Comparison of ENCODE assay signal across 19 mouse cellular contexts in the genomic region with DNA sequence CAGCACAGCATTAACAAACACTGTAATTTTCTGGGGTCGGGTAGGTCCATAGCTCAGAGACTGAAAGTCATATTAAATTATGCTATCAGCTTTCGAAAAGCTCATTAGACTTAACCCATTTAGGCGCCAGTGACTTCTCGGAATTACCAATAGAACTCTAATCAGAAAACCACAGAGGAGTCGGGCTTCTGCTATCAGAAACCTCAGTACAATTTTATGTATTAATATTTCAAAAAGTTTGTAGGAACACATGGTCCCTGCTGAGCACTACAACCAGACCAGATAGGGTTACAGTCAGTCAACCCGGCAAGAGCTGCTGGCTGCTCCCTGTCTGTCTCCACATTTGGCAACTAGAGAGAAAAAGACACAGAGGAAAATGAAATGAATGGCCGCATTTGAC.
DNase-seq lines count a peak whose midpoint lies in the region; ATAC-seq and TF ChIP-seq lines count a peak whose summit lies in the region.
"Had no signal": no experiment of that assay in that cellular context is flagged by ENCODE, and none has a peak within 500 bp of the region (broad histone marks: within the 10 kb centered on the region; RNA-seq: fewer than 3 reads in every experiment).

No protein-coding gene starts in this region.

- H3K4me1 ChIP-seq in MEL (ENCODE audit: control insufficient read depth in 1 of 2, insufficient read depth in 2 of 2, low read length in 2 of 2), result no peaks in the 10 kb centered on the region; a peak in 1 of 4 replicates
- H3K4me1 ChIP-seq: embryonic facial prominence, embryonic 13.5 days; forebrain, embryonic 13.5 days; forebrain, embryonic 15.5 days had no signal

- no peaks in the 10 kb centered on the region for H3K79me2 ChIP-seq in MEL (ENCODE audit: control insufficient read depth, insufficient read depth, low read length, poor library complexity)

- DNase-seq in MEL (ENCODE audit: low read depth, low spot score), result peak; percentile 19
- peak; percentile 66 for DNase-seq in MEL-GATA-1-ER (ENCODE audit: extremely low read depth, low read depth)
- DNase-seq in forelimb bud, embryonic 11.5 days (ENCODE audit: low read depth, low spot score), result peak; percentile 1
- no peak for DNase-seq in heart, postnatal 4 days
- DNase-seq: adrenal gland, adult 2 months; adrenal gland, postnatal 10 days; adrenal gland, postnatal 25 days; cerebellum, adult 11 months; cerebellum, adult 18-20 months; cerebellum, adult 8-10 months; cerebellum, adult 9-11 months; cerebellum, postnatal 14 days; cerebellum, postnatal 36 days; embryo, embryonic 11 days; forebrain, postnatal 0 days had no signal

- no peak for TF ChIP-seq RAD21 in MEL (IDR thresholded peaks at IDR 0.05; ENCODE audit: low read depth, low read length)

- H3K9me3 ChIP-seq in MEL (replicated peaks; ENCODE audit: insufficient read depth, low read length), result no peaks in the 10 kb centered on the region
- H3K9me3 ChIP-seq: embryonic facial prominence, embryonic 13.5 days; forebrain, embryonic 13.5 days; forebrain, embryonic 15.5 days had no signal

- H3K9ac ChIP-seq in MEL (ENCODE audit: control insufficient read depth, low read depth, low read length, poor library complexity, severe bottlenecking), result no peak overlapping the region; the same call in 1 of the 2 replicates
- H3K9ac ChIP-seq: embryonic facial prominence, embryonic 13.5 days; forebrain, embryonic 13.5 days; forebrain, embryonic 15.5 days; forebrain, postnatal 0 days had no signal

- H3K36me3 ChIP-seq in MEL (ENCODE audit: control insufficient read depth in 1 of 2, insufficient read depth in 2 of 2, low read length in 2 of 2), result peaks cover 0 to 2% of the 10 kb centered on the region in 2 experiments; a peak in 1 of 4 replicates
- H3K36me3 ChIP-seq: embryonic facial prominence, embryonic 13.5 days; forebrain, embryonic 15.5 days had no signal

- peak in 1 of 2 experiments; percentile 31; a peak in 1 of 4 replicates for TF ChIP-seq EP300 in MEL (IDR thresholded peaks at IDR 0.05; ENCODE audit: low read depth in 1 of 2, low read length in 2 of 2)

- TF ChIP-seq CTCF in MEL (IDR thresholded peaks at IDR 0.05 in 2 of 3, conservative IDR thresholded peaks at IDR 0.05 in 1 of 3; ENCODE audit: control insufficient read depth in 1 of 3, insufficient read depth in 1 of 3, low read depth in 2 of 3, low read length in 3 of 3, poor library complexity in 1 of 3, severe bottlenecking in 1 of 3), result no peak

- H3K27me3 ChIP-seq in MEL (ENCODE audit: control insufficient read depth in 1 of 2, insufficient read depth in 2 of 2, low read length in 2 of 2), result no peaks in the 10 kb centered on the region
- H3K27me3 ChIP-seq: embryonic facial prominence, embryonic 13.5 days; forebrain, embryonic 13.5 days; forebrain, embryonic 15.5 days had no signal

- TF ChIP-seq POLR2A in MEL (IDR thresholded peaks at IDR 0.05; ENCODE audit: control insufficient read depth in 1 of 2, insufficient read depth in 1 of 2, low read depth in 1 of 2, low read length in 2 of 2, poor library complexity in 1 of 2), result no peak

- no peak overlapping the region for H3K27ac ChIP-seq in MEL (ENCODE audit: control insufficient read depth, low read depth, low read length)
- H3K27ac ChIP-seq: embryonic facial prominence, embryonic 13.5 days; forebrain, embryonic 13.5 days; forebrain, embryonic 15.5 days had no signal

- no peak for ATAC-seq in activated CD4-positive, CD25-positive, alpha-beta regulatory T cell, adult 4 months
- ATAC-seq: forebrain, embryonic 13.5 days; forebrain, embryonic 15.5 days; forebrain, postnatal 0 days had no signal

- peak overlapping the region in 1 of 2 experiments; percentile 38; a peak in 2 of 4 replicates for H3K4me3 ChIP-seq in MEL (ENCODE audit: control insufficient read depth in 1 of 2, insufficient read depth in 1 of 2, low read depth in 2 of 2, low read length in 2 of 2)
- H3K4me3 ChIP-seq: embryonic facial prominence, embryonic 13.5 days; forebrain, embryonic 13.5 days; forebrain, embryonic 15.5 days had no signal

TF ChIP-seq in MEL, 35 proteins besides CTCF, POLR2A, EP300 and RAD21:
- no peak for TF ChIP-seq CHD1 (IDR thresholded peaks at IDR 0.05; ENCODE audit: low read depth, low read length)
- TF ChIP-seq MAX (IDR thresholded peaks at IDR 0.05; ENCODE audit: low read length), result no peak
- TF ChIP-seq RCOR1 (IDR thresholded peaks at IDR 0.05; ENCODE audit: low read depth, low read length), result 0 out of 2 replicates have a peak, but pooled peaks have one; percentile 54
